Mouse (Mus musculus): ENCODE results near the gene Pkig. TPM values are rescaled to one million over a fixed set of nuclear protein-coding genes. Genes with fewer than 3 reads are reported as not detected.

Gene Pkig
- polyA plus RNA-seq, 1 experiment from 2014 or later: 158 TPM

DNA sequence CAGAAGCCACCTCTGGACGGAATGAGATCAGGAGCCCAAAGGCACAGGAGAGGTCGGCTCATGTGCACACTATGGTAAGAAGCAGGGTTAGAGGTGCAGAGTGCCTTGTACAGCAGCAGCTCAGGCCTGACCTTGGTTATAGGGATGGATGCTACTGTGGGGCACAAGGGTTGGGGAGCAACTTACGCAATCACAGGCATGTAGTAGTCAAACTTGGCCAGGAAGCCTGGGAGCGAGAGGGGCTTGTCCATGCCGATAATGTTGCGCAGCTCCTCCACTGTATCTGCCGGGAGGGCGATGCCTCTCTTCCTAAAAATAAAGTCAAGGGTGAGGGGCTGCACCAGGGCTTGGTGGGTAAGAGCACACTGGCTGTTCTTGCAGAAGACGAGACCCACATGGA is 77.0 kb downstream of the Pkig start:
- Histone ChIP-seq H3K36me3 (peaks cover 37% of the 10 kb centered on the region), H3K27me3 (ENCODE audit: insufficient read depth, poor library complexity, severe bottlenecking) (no peaks in the 10 kb centered on the region), H3K9me3 (no peaks in the 10 kb centered on the region), H3K27ac (no peak overlapping the region), H3K4me1 (replicated peaks) (no peaks in the 10 kb centered on the region), H3K4me3 (no peak overlapping the region)
- 94% methylated on average over 9 of the region's 9 CpGs for WGBS
- no peak for DNase-seq (ENCODE audit: low spot score)

DNA sequence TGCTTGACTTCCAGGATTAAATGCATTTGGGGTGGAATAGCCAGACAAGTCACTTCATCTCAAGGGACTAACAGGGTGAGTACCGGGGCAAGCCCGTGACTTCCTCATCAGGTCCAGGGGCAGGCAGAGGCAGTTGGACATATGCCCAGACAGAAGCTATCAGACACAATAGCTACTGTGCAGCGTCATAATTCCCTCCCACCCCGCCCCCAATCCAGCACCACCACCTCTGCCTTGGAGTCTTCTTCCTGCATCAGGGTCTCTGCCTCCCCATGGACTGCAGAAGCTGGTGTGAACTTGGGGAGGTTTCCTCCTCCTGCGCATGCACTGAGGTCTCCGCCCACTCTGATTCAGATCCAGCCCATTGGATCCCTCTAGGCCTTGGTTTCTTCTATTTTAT is 77.8 kb downstream of the Pkig start:
- Histone ChIP-seq H3K27me3 (ENCODE audit: insufficient read depth, poor library complexity, severe bottlenecking) (no peaks in the 10 kb centered on the region), H3K9me3 (no peaks in the 10 kb centered on the region), H3K4me3 (no peak overlapping the region), H3K36me3 (peaks cover 30% of the 10 kb centered on the region), H3K4me1 (replicated peaks) (no peaks in the 10 kb centered on the region), H3K27ac (no peak overlapping the region)
- no peak for DNase-seq (ENCODE audit: low spot score)
- 89% methylated on average over 6 of the region's 6 CpGs for WGBS

DNA sequence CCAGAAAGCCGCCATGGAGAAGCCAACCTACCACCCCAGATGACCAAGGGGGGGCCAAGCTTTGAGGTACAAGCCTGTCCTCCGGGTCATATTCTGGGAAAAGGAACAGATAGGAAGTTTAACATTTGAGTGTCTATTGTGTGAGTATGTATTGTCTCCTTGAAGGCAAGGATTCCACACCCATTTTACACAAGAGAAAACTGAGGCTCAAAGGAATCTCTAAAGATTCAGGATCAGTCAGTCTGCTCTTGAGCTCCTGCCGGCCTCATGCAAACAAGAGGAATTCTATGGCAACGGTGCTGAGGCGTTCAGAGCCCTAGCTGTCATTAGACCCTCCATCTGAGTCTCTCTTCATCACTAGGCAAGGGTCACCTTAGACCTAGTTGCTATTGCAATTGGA is 84.5 kb downstream of the Pkig start:
- no peak overlapping the region for H3K27ac ChIP-seq
- H3K4me1 ChIP-seq (replicated peaks): peaks cover 25% of the 10 kb centered on the region
- peaks cover 9% of the 10 kb centered on the region; the same call in 1 of the 2 replicates for H3K27me3 ChIP-seq (ENCODE audit: insufficient read depth, poor library complexity, severe bottlenecking)
- WGBS: 75% methylated on average over 5 of the region's 5 CpGs
- DNase-seq (ENCODE audit: low spot score): no peak
- H3K36me3 ChIP-seq: no peaks in the 10 kb centered on the region
- H3K9me3 ChIP-seq: no peaks in the 10 kb centered on the region
- H3K4me3 ChIP-seq: no peak overlapping the region

- H3K4me3 ChIP-seq: no peak overlapping the region
- DNase-seq (ENCODE audit: low spot score): no peak
- no peaks in the 10 kb centered on the region for H3K36me3 ChIP-seq
- H3K4me1 ChIP-seq (replicated peaks): peaks cover 28% of the 10 kb centered on the region
- 68% methylated on average over 6 of the region's 6 CpGs for WGBS
- no peak overlapping the region for H3K27ac ChIP-seq
- H3K27me3 ChIP-seq (ENCODE audit: insufficient read depth, poor library complexity, severe bottlenecking): peaks cover 15% of the 10 kb centered on the region
- H3K9me3 ChIP-seq: no peaks in the 10 kb centered on the region
These were observed 85.2 kb downstream of the Pkig start for GRCm38 (mm10) chr2:163743357-163743756.

DNA sequence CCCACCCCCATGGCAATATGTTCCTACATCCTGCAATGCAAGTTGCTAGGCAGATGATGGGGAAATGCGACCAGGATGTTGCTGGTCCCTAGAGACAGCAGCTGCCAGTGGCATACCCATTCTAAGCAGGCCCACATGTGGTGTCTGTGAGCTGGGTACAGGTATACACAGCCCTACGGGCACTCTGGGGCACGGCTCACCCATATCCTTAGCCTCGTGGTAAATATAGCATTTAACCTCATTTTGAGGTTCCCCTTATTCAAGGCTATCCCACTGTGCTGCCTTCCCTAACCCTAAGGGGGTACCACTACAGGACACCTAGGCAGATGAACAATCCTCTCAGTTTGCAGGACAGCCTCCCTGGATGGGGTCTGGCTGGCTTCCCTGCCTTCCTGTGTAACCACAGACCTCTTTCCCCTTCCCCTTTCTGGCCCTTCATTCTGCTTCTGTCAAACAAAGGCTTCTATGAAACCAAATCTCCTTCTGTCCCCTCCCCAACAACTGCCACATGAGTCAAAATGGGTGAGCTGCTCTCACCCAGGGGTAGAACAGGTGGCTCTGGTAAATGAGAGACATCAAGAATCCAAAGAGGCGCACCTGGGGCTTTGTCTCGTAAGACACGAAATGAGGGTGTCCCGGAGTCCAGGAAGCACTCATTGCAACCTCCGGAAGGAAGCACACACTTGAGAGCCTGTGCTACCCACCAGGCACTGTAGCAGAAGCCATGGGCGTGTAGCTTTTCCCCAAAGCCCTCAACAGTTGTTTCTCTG is 86.8 kb downstream of the Pkig start:
- no peaks in the 10 kb centered on the region for H3K36me3 ChIP-seq
- H3K27ac ChIP-seq: no peak overlapping the region
- peaks cover 29% of the 10 kb centered on the region for H3K27me3 ChIP-seq (ENCODE audit: insufficient read depth, poor library complexity, severe bottlenecking)
- peaks cover 43% of the 10 kb centered on the region for H3K4me1 ChIP-seq (replicated peaks)
- no peaks in the 10 kb centered on the region for H3K9me3 ChIP-seq
- H3K4me3 ChIP-seq: no peak overlapping the region
- no peak for DNase-seq (ENCODE audit: low spot score)
- 81% methylated on average over 10 of the region's 10 CpGs for WGBS

GRCm38 (mm10) chr2:163749647-163750611 is 91.7 kb downstream of the Pkig start, which contains the start of gene Ada:
Gene Ada, minus strand, starts transcription at chr2:163750239.
- peaks cover 28% of the 10 kb centered on the region for H3K4me1 ChIP-seq (replicated peaks)

DNA sequence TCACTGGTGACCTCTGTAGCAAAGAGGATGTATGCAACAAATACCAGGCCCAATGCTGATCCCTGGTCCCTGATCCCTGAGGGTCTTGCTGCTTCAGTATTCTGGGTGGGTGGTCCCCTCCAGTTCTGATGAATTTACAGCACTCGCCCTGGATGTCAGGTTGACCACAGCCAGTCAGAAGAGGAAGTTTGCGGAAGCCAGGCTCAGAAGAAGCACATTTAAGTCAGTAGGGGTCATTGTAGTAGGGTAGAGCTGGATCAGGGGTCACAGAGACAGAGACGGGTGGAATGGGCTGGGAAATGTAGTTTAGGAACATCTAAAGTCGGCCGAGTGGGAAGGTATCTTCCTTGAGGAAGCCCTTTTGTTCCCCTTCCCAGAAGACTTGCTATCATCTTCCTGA is 96.0 kb downstream of the Pkig start:
- no peak for DNase-seq (ENCODE audit: low spot score)
- 74% methylated on average over 5 of the region's 5 CpGs for WGBS
- H3K27ac ChIP-seq: no peak overlapping the region
- H3K27me3 ChIP-seq (ENCODE audit: insufficient read depth, poor library complexity, severe bottlenecking): peaks cover 34% of the 10 kb centered on the region
- H3K4me1 ChIP-seq (replicated peaks): peaks cover 15% of the 10 kb centered on the region
- H3K36me3 ChIP-seq: no peaks in the 10 kb centered on the region
- H3K9me3 ChIP-seq: no peaks in the 10 kb centered on the region
- H3K4me3 ChIP-seq: no peak overlapping the region

More at GRCm38 (mm10) chr2:163749647-163750611, 91.7 kb downstream of the Pkig start, which contains the start of gene Ada:
- DNase-seq (ENCODE audit: low spot score): peak; percentile 74
- H3K36me3 ChIP-seq: no peaks in the 10 kb centered on the region
- peak within 1 kb of the TSS; percentile 68 for H3K4me3 ChIP-seq
- H3K9me3 ChIP-seq: no peaks in the 10 kb centered on the region
- peaks cover 58% of the 10 kb centered on the region for H3K27me3 ChIP-seq (ENCODE audit: insufficient read depth, poor library complexity, severe bottlenecking)
- whole genome bisulfite sequencing: under 1% methylated on average over 55 of the region's 57 CpGs
- peak within 1 kb of the TSS; percentile 80 for H3K27ac ChIP-seq

GRCm38 (mm10) chr2:163756723-163757122 is 98.5 kb downstream of the Pkig start:
- Histone ChIP-seq H3K4me1 (replicated peaks) (no peaks in the 10 kb centered on the region), H3K27ac (no peak overlapping the region), H3K4me3 (no peak overlapping the region), H3K9me3 (no peaks in the 10 kb centered on the region), H3K36me3 (no peaks in the 10 kb centered on the region), H3K27me3 (ENCODE audit: insufficient read depth, poor library complexity, severe bottlenecking) (peaks cover 13% of the 10 kb centered on the region)
- DNase-seq (ENCODE audit: low spot score): no peak
- 57% methylated on average over 2 of the region's 2 CpGs for WGBS

- WGBS: 82% methylated on average over 2 of the region's 2 CpGs
- Histone ChIP-seq H3K9me3 (no peaks in the 10 kb centered on the region), H3K36me3 (no peaks in the 10 kb centered on the region), H3K4me1 (replicated peaks) (no peaks in the 10 kb centered on the region), H3K27ac (no peak overlapping the region), H3K27me3 (ENCODE audit: insufficient read depth, poor library complexity, severe bottlenecking) (no peaks in the 10 kb centered on the region), H3K4me3 (no peak overlapping the region)
- no peak for DNase-seq (ENCODE audit: low spot score)
These were observed 100.0 kb downstream of the Pkig start for GRCm38 (mm10) chr2:163758146-163758545.

GRCm38 (mm10) chr2:163760589-163760988 is 102.4 kb downstream of the Pkig start:
- no peaks in the 10 kb centered on the region for H3K36me3 ChIP-seq
- WGBS: 83% methylated on average over 6 of the region's 6 CpGs
- no peaks in the 10 kb centered on the region for H3K27me3 ChIP-seq (ENCODE audit: insufficient read depth, poor library complexity, severe bottlenecking)
- H3K4me1 ChIP-seq (replicated peaks): no peaks in the 10 kb centered on the region
- DNase-seq (ENCODE audit: low spot score): no peak
- H3K4me3 ChIP-seq: no peak overlapping the region
- H3K27ac ChIP-seq: no peak overlapping the region
- no peaks in the 10 kb centered on the region for H3K9me3 ChIP-seq

GRCm38 (mm10) chr2:163761402-163761801 is 103.2 kb downstream of the Pkig start:
- no peak for DNase-seq (ENCODE audit: low spot score)
- 88% methylated on average over 7 of the region's 7 CpGs for WGBS
- H3K4me1 ChIP-seq (replicated peaks): no peaks in the 10 kb centered on the region
- H3K27me3 ChIP-seq (ENCODE audit: insufficient read depth, poor library complexity, severe bottlenecking): no peaks in the 10 kb centered on the region
- H3K36me3 ChIP-seq: no peaks in the 10 kb centered on the region
- H3K4me3 ChIP-seq: no peak overlapping the region
- H3K27ac ChIP-seq: no peak overlapping the region
- H3K9me3 ChIP-seq: no peaks in the 10 kb centered on the region

DNA sequence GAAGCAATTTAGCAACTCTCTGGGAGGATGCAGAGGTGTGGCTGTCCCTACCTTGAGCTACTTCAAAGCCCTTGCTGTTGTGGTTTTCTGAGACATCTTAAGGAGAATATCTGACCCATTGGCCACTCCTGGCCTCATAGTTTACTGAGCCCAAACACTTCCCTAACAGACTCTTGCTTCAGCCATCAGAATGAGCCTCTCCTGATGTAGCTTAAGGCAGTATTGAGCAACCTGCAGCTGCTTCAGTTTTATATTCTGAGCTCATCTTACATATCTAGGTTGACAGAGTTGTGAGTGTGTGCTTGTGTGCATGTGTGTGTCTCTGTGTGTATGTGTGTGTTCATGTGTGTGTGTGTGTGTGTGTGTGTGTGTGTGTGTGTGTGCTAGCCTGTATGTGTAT is 108.1 kb downstream of the Pkig start:
- H3K4me3 ChIP-seq: no peak overlapping the region
- H3K36me3 ChIP-seq: no peaks in the 10 kb centered on the region
- H3K27ac ChIP-seq: no peak overlapping the region
- no peaks in the 10 kb centered on the region for H3K9me3 ChIP-seq
- DNase-seq (ENCODE audit: low spot score): no peak
- no peaks in the 10 kb centered on the region for H3K4me1 ChIP-seq (replicated peaks)
- H3K27me3 ChIP-seq (ENCODE audit: insufficient read depth, poor library complexity, severe bottlenecking): peaks cover 9% of the 10 kb centered on the region

DNA sequence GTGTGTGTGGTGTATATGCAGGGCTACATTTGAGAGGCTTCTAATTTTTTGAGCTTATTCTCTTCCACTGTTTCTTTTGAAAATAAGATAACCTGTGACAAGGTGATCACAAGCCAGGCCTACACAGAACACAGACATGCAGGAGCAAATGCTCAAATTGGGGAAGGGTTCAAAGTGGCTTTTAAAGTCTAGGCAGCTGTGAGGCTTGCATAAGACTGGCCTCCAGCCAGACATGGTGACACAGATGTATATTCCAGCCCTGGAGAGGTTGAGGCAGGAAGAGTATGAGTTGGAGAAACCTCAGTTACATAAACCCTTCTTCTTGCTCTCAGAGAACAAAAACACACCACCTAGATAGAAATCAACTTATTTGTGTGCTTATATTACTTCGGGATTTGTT is 108.7 kb downstream of the Pkig start:
- H3K4me3 ChIP-seq: no peak overlapping the region
- DNase-seq (ENCODE audit: low spot score): no peak
- H3K9me3 ChIP-seq: no peaks in the 10 kb centered on the region
- 75% methylated on average over 1 of the region's 1 CpGs for WGBS
- H3K27ac ChIP-seq: no peak overlapping the region
- peaks cover 15% of the 10 kb centered on the region for H3K27me3 ChIP-seq (ENCODE audit: insufficient read depth, poor library complexity, severe bottlenecking)
- H3K4me1 ChIP-seq (replicated peaks): no peaks in the 10 kb centered on the region
- no peaks in the 10 kb centered on the region for H3K36me3 ChIP-seq

All from hindbrain, embryonic 10.5 days (tissue).